Mouse (Mus musculus) thymus, postnatal 36 days (tissue): ENCODE measurements around the gene Gm10762.
"Not testable (repeated sequence)": the region's sequence is repeated elsewhere in the genome, so short reads cannot be mapped to it uniquely, and the experiment has no call there.

ENCODE experiments used
- DNase-seq, 2 experiments: peaks; one replicate each; pipeline ENCODE4 v3.0.0; 2022; ENCODE audit warnings: mixed read lengths in 2 of 2

Gene Gm10762

GRCm38 (mm10) chr2:128967661-128968441 is at the start of gene Gm10762:
Gm10762 (minus strand) TSS chr2:128967725.
- peak; percentile 81 to 82 for DNase-seq

- not testable (repeated sequence) for DNase-seq
These were observed 41.3 kb upstream of the Gm10762 start for GRCm38 (mm10) chr2:129008867-129009266.

GRCm38 (mm10) chr2:129006194-129006749 is 38.7 kb upstream of the Gm10762 start:
- DNase-seq, result no peak

- DNase-seq, result no peak
These were observed 37.3 kb upstream of the Gm10762 start for GRCm38 (mm10) chr2:129004872-129005271.

- no peak for DNase-seq
These were observed 17.2 kb upstream of the Gm10762 start for GRCm38 (mm10) chr2:128984746-128985145.

- no peak for DNase-seq
These were observed 8.0 kb upstream of the Gm10762 start for GRCm38 (mm10) chr2:128975572-128975971.

GRCm38 (mm10) chr2:128972301-128972700 is 4.8 kb upstream of the Gm10762 start:
- no peak for DNase-seq

- DNase-seq, result no peak
These were observed 1.1 kb upstream of the Gm10762 start for GRCm38 (mm10) chr2:128968475-128969083.

GRCm38 (mm10) chr2:128966641-128967580 is 614 bp downstream of the Gm10762 start, which contains the start of gene Zc3h6:
Zc3h6 (plus strand) TSS chr2:128967402.
- DNase-seq, result peak; percentile 97 to 98

GRCm38 (mm10) chr2:128966236-128966635 is 1.3 kb downstream of the Gm10762 start:
- DNase-seq, result no peak

- no peak for DNase-seq
These were observed 1.9 kb downstream of the Gm10762 start for GRCm38 (mm10) chr2:128965505-128966105.

- DNase-seq, result no peak
These were observed 13.3 kb downstream of the Gm10762 start for GRCm38 (mm10) chr2:128954186-128954585.

- DNase-seq, result no peak
These were observed 19.4 kb downstream of the Gm10762 start for GRCm38 (mm10) chr2:128947962-128948588.

GRCm38 (mm10) chr2:128943538-128944528 is 23.7 kb downstream of the Gm10762 start, which contains the start of gene Zc3h8:
Zc3h8 (minus strand) TSS chr2:128944077.
- DNase-seq, result peak; percentile 97

- no peak for DNase-seq
These were observed 31.3 kb downstream of the Gm10762 start for GRCm38 (mm10) chr2:128936256-128936655.

GRCm38 (mm10) chr2:128930704-128931103 is 36.8 kb downstream of the Gm10762 start:
- DNase-seq, result no peak

- DNase-seq, result peak; percentile 35 to 37
These were observed 39.1 kb downstream of the Gm10762 start for GRCm38 (mm10) chr2:128928446-128928845.

GRCm38 (mm10) chr2:128924799-128925198 is 42.7 kb downstream of the Gm10762 start:
- no peak for DNase-seq
